In the genomic region with DNA sequence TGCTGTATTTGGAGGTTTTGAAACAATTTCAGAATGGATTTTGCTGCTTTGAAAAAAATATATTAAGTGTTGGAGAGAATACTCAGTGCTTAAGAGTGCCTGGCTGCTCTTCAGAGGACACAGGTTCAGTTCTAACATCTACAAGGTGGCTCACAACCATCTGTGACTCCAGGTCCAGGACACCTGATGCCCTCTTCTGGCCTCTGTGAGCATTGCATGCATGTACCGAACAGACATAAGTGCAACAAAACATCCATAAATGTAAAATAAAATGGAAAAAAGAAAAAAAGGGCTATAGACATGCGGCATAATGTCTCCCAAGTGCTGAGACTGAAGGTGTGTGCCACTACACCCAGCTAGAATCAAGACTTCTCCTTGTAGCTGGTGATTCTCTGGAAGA, we compare ENCODE assay signal across 9 mouse cellular contexts. TPM values are rescaled to one million over a fixed set of nuclear protein-coding genes. Genes with fewer than 3 reads are reported as not detected.
DNase-seq lines count a peak whose midpoint lies in the region; ATAC-seq and TF ChIP-seq lines count a peak whose summit lies in the region.
"Had no signal": no experiment of that assay in that cellular context is flagged by ENCODE, and none has a peak within 500 bp of the region (broad histone marks: within the 10 kb centered on the region; RNA-seq: fewer than 3 reads in every experiment).

No protein-coding gene starts in this region.

- peak; percentile 48 for DNase-seq in heart, adult 8-10 months (ENCODE audit: low spot score)
- DNase-seq in 3T3-L1 (ENCODE audit: low read depth, low spot score) (peak; percentile 70), MEL (ENCODE audit: low read depth, low spot score) (peak; percentile 76)
- peak; percentile 32 to 61 for DNase-seq in cerebellum, postnatal 4 days (ENCODE audit: low spot score in 2 of 2)
- DNase-seq in kidney, postnatal 10 days, result peak; percentile 80
- peak; percentile 54 to 64 for DNase-seq in thymus, postnatal 36 days

- H3K9ac ChIP-seq in heart, embryonic 11.5 days (ENCODE audit: low read depth, low read length), result no peak overlapping the region
- H3K9ac ChIP-seq in MEL (ENCODE audit: control insufficient read depth, low read depth, low read length, poor library complexity, severe bottlenecking), result no peak overlapping the region

- peak; percentile 48 for TF ChIP-seq RAD21 in MEL (IDR thresholded peaks at IDR 0.05; ENCODE audit: low read depth, low read length)

- H3K9me3 ChIP-seq in heart, embryonic 11.5 days (replicated peaks; ENCODE audit: control insufficient read depth, low read length), result no peaks in the 10 kb centered on the region
- no peaks in the 10 kb centered on the region for H3K9me3 ChIP-seq in MEL (replicated peaks; ENCODE audit: insufficient read depth, low read length)

- WGBS in heart, embryonic 11.5 days (ENCODE audit: insufficient replicate concordance), result 35% methylated on average over 2 of the region's 2 CpGs

- no peaks in the 10 kb centered on the region for H3K4me1 ChIP-seq in heart, embryonic 11.5 days (ENCODE audit: control insufficient read depth, insufficient read depth, low read length)
- peaks cover 6 to 22% of the 10 kb centered on the region in 2 experiments; a peak in 3 of 4 replicates for H3K4me1 ChIP-seq in MEL (ENCODE audit: control insufficient read depth in 1 of 2, insufficient read depth in 2 of 2, low read length in 2 of 2)

- H3K27ac ChIP-seq in heart, embryonic 11.5 days (ENCODE audit: low read depth, low read length), result no peak overlapping the region
- H3K27ac ChIP-seq in MEL (ENCODE audit: control insufficient read depth, low read depth, low read length), result no peak overlapping the region

- no peak overlapping the region for H3K4me3 ChIP-seq in heart, embryonic 11.5 days (ENCODE audit: low read depth, low read length)
- H3K4me3 ChIP-seq in MEL (ENCODE audit: control insufficient read depth in 1 of 2, insufficient read depth in 1 of 2, low read depth in 2 of 2, low read length in 2 of 2), result no peak overlapping the region

- no peaks in the 10 kb centered on the region; the same call in 1 of the 2 replicates for H3K79me2 ChIP-seq in MEL (ENCODE audit: control insufficient read depth, insufficient read depth, low read length, poor library complexity)

- peak; percentile 43 to 51 (median 51) for TF ChIP-seq CTCF in MEL (IDR thresholded peaks at IDR 0.05 in 2 of 3, conservative IDR thresholded peaks at IDR 0.05 in 1 of 3; ENCODE audit: control insufficient read depth in 1 of 3, insufficient read depth in 1 of 3, low read depth in 2 of 3, low read length in 3 of 3, poor library complexity in 1 of 3, severe bottlenecking in 1 of 3)

- no peaks in the 10 kb centered on the region for H3K27me3 ChIP-seq in heart, embryonic 11.5 days (ENCODE audit: control insufficient read depth, insufficient read depth, low read length)
- no peaks in the 10 kb centered on the region for H3K27me3 ChIP-seq in MEL (ENCODE audit: control insufficient read depth in 1 of 2, insufficient read depth in 2 of 2, low read length in 2 of 2)

- ATAC-seq in heart, embryonic 11.5 days (replicated peaks; ENCODE audit: insufficient number of reproducible peaks, low FRiP score, low TSS enrichment), result no peak
- 0 out of 2 replicates have a peak, but pooled peaks have one; percentile 42 for ATAC-seq in megakaryocyte progenitor cell, adult 5-6 weeks (replicated peaks; ENCODE audit: poor library complexity)

- H3K4me2 ChIP-seq in heart, embryonic 11.5 days, result no peak overlapping the region

- no peaks in the 10 kb centered on the region for H3K36me3 ChIP-seq in heart, embryonic 11.5 days (ENCODE audit: control insufficient read depth, insufficient read depth, low read length)
- peaks cover 0 to 15% of the 10 kb centered on the region in 2 experiments; a peak in 2 of 4 replicates for H3K36me3 ChIP-seq in MEL (ENCODE audit: control insufficient read depth in 1 of 2, insufficient read depth in 2 of 2, low read length in 2 of 2)

- no peak for TF ChIP-seq EP300 in MEL (IDR thresholded peaks at IDR 0.05; ENCODE audit: low read depth in 1 of 2, low read length in 2 of 2)

- no peak for TF ChIP-seq POLR2A in MEL (IDR thresholded peaks at IDR 0.05; ENCODE audit: control insufficient read depth in 1 of 2, insufficient read depth in 1 of 2, low read depth in 1 of 2, low read length in 2 of 2, poor library complexity in 1 of 2)

TF ChIP-seq in MEL, 35 proteins besides CTCF, POLR2A, EP300 and RAD21:
- TF ChIP-seq JUND (IDR thresholded peaks at IDR 0.05; ENCODE audit: low read depth, low read length) (no peak), SIN3A (IDR thresholded peaks at IDR 0.05; ENCODE audit: low read length) (no peak), TCF12 (IDR thresholded peaks at IDR 0.05; ENCODE audit: low read depth, low read length) (no peak), MAX (IDR thresholded peaks at IDR 0.05; ENCODE audit: low read length) (no peak), E2F4 (IDR thresholded peaks at IDR 0.05; ENCODE audit: borderline replicate concordance, low read depth, low read length) (no peak), MAZ (IDR thresholded peaks at IDR 0.05; ENCODE audit: low read depth, low read length) (no peak), SMC3 (IDR thresholded peaks at IDR 0.05; ENCODE audit: low read depth, low read length) (peak; percentile 64), ZC3H11A (IDR thresholded peaks at IDR 0.05; ENCODE audit: low read depth, low read length) (0 out of 2 replicates have a peak, but pooled peaks have one; percentile 31), GABPA (IDR thresholded peaks at IDR 0.05; ENCODE audit: low read depth, low read length) (no peak), MAFK (IDR thresholded peaks at IDR 0.05; ENCODE audit: borderline replicate concordance, low read depth, low read length) (no peak)

RNA-seq across cellular contexts. Expression of a gene that starts 10.2 kb away (rescaled TPM):
- 1 to 10 TPM; 6.4 to 9.8 (median 7.5) TPM for total RNA-seq in heart, adult 8-10 months (2022)
- polyA plus RNA-seq in heart, embryonic 11.5 days (2014; fragmentation: Nextera tagmentation; extraction: Ambion mirVana), result 6.5 and 6.7 TPM in 2 replicates
- 4.7 and 4.9 TPM in 2 replicates for total RNA-seq in MEL (2012; rRNA removed)
- 1 to 10 TPM in 1 of 2 experiments, not detected in 1; 8.5 TPM for polyA plus RNA-seq in MEL (2012; ENCODE audit: insufficient read depth in 1 of 2, insufficient read length in 2 of 2, low read depth in 1 of 2, low replicate concordance in 2 of 2, missing spikeins in 1 of 2)
- total RNA-seq in megakaryocyte progenitor cell, adult 5-6 weeks (2015), result 9.6 and 20.5 TPM in 2 replicates
- 10.0 and 15.0 TPM in 2 replicates for total RNA-seq in megakaryocyte progenitor cell, adult 5-6 weeks (2017)

RNA-seq across cellular contexts. Expression of a gene that starts 16.8 kb away (rescaled TPM):
- total RNA-seq in heart, adult 8-10 months (2022), result 1 to 10 TPM; 2.9 to 4.2 (median 3.3) TPM
- 0.94 and 1.8 TPM in 2 replicates for polyA plus RNA-seq in heart, embryonic 11.5 days (2014; fragmentation: Nextera tagmentation; extraction: Ambion mirVana)
- 0.56 and 0.73 TPM in 2 replicates for total RNA-seq in MEL (2012; rRNA removed)
- 1 to 10 TPM in 1 of 2 experiments, not detected in 1; 1.2 TPM for polyA plus RNA-seq in MEL (2012; ENCODE audit: insufficient read depth in 1 of 2, insufficient read length in 2 of 2, low read depth in 1 of 2, low replicate concordance in 2 of 2, missing spikeins in 1 of 2)
- 19.0 and 26.3 TPM in 2 replicates for total RNA-seq in megakaryocyte progenitor cell, adult 5-6 weeks (2015)
- 2.8 and 5.0 TPM in 2 replicates for total RNA-seq in megakaryocyte progenitor cell, adult 5-6 weeks (2017)

RNA-seq across cellular contexts. Expression of a gene that starts 22.7 kb away (rescaled TPM):
- 10 to 100 TPM; 44.7 to 52.4 (median 45.5) TPM for total RNA-seq in heart, adult 8-10 months (2022)
- 3.3 TPM in 2 replicates for polyA plus RNA-seq in heart, embryonic 11.5 days (2014; fragmentation: Nextera tagmentation; extraction: Ambion mirVana)
- total RNA-seq in MEL (2012; rRNA removed), result 10.5 and 12.5 TPM in 2 replicates
- polyA plus RNA-seq in MEL (2012; ENCODE audit: insufficient read depth in 1 of 2, insufficient read length in 2 of 2, low read depth in 1 of 2, low replicate concordance in 2 of 2, missing spikeins in 1 of 2), result 10 to 100 TPM in 1 of 2 experiments, not detected in 1; 18.8 TPM
- 3.5 and 4.0 TPM in 2 replicates for total RNA-seq in megakaryocyte progenitor cell, adult 5-6 weeks (2015)
- total RNA-seq in megakaryocyte progenitor cell, adult 5-6 weeks (2017), result 7.2 and 9.5 TPM in 2 replicates

RNA-seq across cellular contexts. Expression of a gene that starts 22.7 kb away (rescaled TPM):
- total RNA-seq in heart, adult 8-10 months (2022), result 10 to 100 TPM in 1 of 4 experiments, 1 to 10 TPM in 3; 3.4 to 11.8 (median 7.9) TPM
- polyA plus RNA-seq in heart, embryonic 11.5 days (2014; fragmentation: Nextera tagmentation; extraction: Ambion mirVana), result 0.31 TPM in 1 of 2 replicates, not detected in the other
- 0.58 and 0.88 TPM in 2 replicates for total RNA-seq in MEL (2012; rRNA removed)
- polyA plus RNA-seq in MEL (2012; ENCODE audit: insufficient read depth in 1 of 2, insufficient read length in 2 of 2, low read depth in 1 of 2, low replicate concordance in 2 of 2, missing spikeins in 1 of 2), result 1 to 10 TPM in 1 of 2 experiments, not detected in 1; 3.4 TPM
- total RNA-seq in megakaryocyte progenitor cell, adult 5-6 weeks (2015), result not detected in 2 replicates
- total RNA-seq in megakaryocyte progenitor cell, adult 5-6 weeks (2017), result 0.30 and 1.5 TPM in 2 replicates
- total RNA-seq: common myeloid progenitor, adult 5-6 weeks had no signal

RNA-seq across cellular contexts. Expression of a gene that starts 31.8 kb away (rescaled TPM):
- total RNA-seq in heart, adult 8-10 months (2022), result 10 to 100 TPM; 37.3 to 54.4 (median 50.2) TPM
- 89.5 and 99.0 TPM in 2 replicates for polyA plus RNA-seq in heart, embryonic 11.5 days (2014; fragmentation: Nextera tagmentation; extraction: Ambion mirVana)
- total RNA-seq in MEL (2012; rRNA removed), result 82.3 and 85.8 TPM in 2 replicates
- polyA plus RNA-seq in MEL (2012; ENCODE audit: insufficient read depth in 1 of 2, insufficient read length in 2 of 2, low read depth in 1 of 2, low replicate concordance in 2 of 2, missing spikeins in 1 of 2), result 100 to 1,000 TPM in 1 of 2 experiments, not detected in 1; 393 TPM
- 103 and 113 TPM in 2 replicates for total RNA-seq in megakaryocyte progenitor cell, adult 5-6 weeks (2015)
- total RNA-seq in megakaryocyte progenitor cell, adult 5-6 weeks (2017), result 320 and 416 TPM in 2 replicates
